Mouse (Mus musculus) brain, embryonic 14.5 days (tissue): Measurements from ENCODE around the gene Fam72a.

ENCODE experiments used
- CTCF ChIP-seq: fragments of 200-500 bp; IDR thresholded peaks from 2 replicates; pipeline ENCODE4 v1.5.1; 2012; ENCODE audit warnings: inconsistent platforms, mild to moderate bottlenecking, moderate library complexity, borderline replicate concordance; ENCODE audit not compliant: insufficient read depth, insufficient read length; ENCODE audit errors: extremely low read depth
- POLR2A ChIP-seq: fragments of 200-500 bp; IDR thresholded peaks from 2 replicates; pipeline ENCODE4 v1.6.1; 2012; ENCODE audit warnings: mild to moderate bottlenecking, inconsistent platforms, borderline replicate concordance; ENCODE audit not compliant: poor library complexity, insufficient read depth, insufficient read length, severe bottlenecking; ENCODE audit errors: extremely low read depth

DNA sequence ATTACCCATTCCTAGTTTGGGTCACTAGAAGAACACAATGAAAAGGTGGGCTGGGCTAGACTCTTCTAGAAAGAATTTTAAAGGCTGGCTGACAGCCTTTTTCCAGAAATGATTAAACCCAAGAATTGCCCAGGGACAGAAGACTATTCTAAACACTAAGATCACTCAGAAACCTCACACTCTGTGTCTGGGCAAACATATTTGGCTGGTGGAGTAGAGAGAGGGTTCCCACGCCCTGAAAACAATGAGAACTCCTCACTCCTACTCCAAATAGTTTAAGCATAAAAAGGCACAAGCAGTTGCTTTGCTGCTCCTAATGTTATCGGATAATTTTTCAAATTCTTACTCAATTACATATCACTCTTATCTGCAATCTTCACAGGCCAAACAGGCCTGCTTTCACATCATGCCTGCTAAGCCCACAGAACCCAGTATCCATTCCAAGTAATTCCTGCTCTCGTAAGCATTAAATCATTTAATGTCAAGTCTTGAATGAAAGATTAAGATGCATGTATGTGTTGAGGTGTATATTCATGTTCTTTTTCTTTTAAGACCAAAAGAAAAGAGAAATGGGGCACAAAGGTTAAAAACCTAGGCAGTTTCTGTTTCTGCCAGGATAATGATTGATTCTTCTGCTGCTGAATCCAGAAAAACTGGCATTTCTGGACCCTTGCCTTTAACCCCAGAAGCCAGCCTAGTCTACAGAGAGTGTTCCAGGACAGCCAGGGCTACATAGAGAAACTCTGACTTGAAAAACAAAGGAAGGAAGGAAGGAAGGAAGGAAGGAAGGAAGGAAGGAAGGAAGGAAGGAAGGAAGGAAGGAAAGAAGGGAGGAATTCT, 15.8 kb upstream of the Fam72a start:
- no peak for TF ChIP-seq CTCF
- TF ChIP-seq POLR2A = no peak
